Mouse (Mus musculus) heart, embryonic 12.5 days (tissue): ENCODE results near the gene Cyb561d2. TPM values are rescaled to one million over a fixed set of nuclear protein-coding genes. Genes with fewer than 3 reads are reported as not detected.

Experiments
- ATAC-seq: fragments of 200-750 bp; cut with Nextera tagmentation; 2 replicates; pipeline ENCODE4 v1.8.0; 2017; ENCODE audit warnings: moderate TSS enrichment, moderate library complexity; ENCODE audit not compliant: insufficient number of reproducible peaks, low FRiP score
- H3K27ac ChIP-seq: fragments of 300-500 bp; sonication (generic); 2 replicates; pipeline ENCODE4 v1.5.1; 2016; ENCODE audit warnings: mild to moderate bottlenecking, moderate library complexity; ENCODE audit not compliant: poor library complexity, severe bottlenecking
- H3K27me3 ChIP-seq: fragments of 300-500 bp; sonication (generic); replicated peaks from 2 replicates; pipeline ENCODE4 v1.6.1; 2016; ENCODE audit warnings: mild to moderate bottlenecking, moderate library complexity
- H3K36me3 ChIP-seq: fragments of 300-500 bp; sonication (generic); 2 replicates; pipeline ENCODE4 v1.6.1; 2016; ENCODE audit warnings: mild to moderate bottlenecking, moderate library complexity
- H3K4me1 ChIP-seq: fragments of 300-500 bp; sonication (generic); replicated peaks from 2 replicates; pipeline ENCODE4 v1.6.1; 2016; ENCODE audit warnings: mild to moderate bottlenecking
- H3K4me2 ChIP-seq: fragments of 300-500 bp; sonication (generic); 2 replicates; pipeline ENCODE4 v1.6.1; 2016; ENCODE audit warnings: mild to moderate bottlenecking, moderate library complexity
- H3K4me3 ChIP-seq: fragments of 300-500 bp; sonication (generic); 2 replicates; pipeline ENCODE4 v1.5.1; 2016; ENCODE audit warnings: mild to moderate bottlenecking
- H3K9ac ChIP-seq: fragments of 300-500 bp; sonication (generic); 2 replicates; pipeline ENCODE4 v1.6.1; 2016; ENCODE audit warnings: mild to moderate bottlenecking, moderate library complexity
- H3K9me3 ChIP-seq: fragments of 300-500 bp; sonication (generic); replicated peaks from 2 replicates; pipeline ENCODE4 v1.6.1; 2016; ENCODE audit warnings: mild to moderate bottlenecking, moderate library complexity
- WGBS: fragments of 180-500 bp; shearing (Covaris S2); methylation state at CpG from one replicate; pipeline ENCODE4 v1.1.7; 2016; 5-methylcytosine and 5-hydroxymethylcytosine counted together
- polyA plus RNA-seq: library from polyadenylated mRNA; unstranded; fragments of >200 nt; fragmentation: Nextera tagmentation; extraction: Ambion mirVana; gene quantifications from 2 replicates; pipeline ENCODE4 v1.2.1, GENCODE M21; 2016

Cyb561d2 gene
- polyA plus RNA-seq, 1 experiment from 2014 or later = 18.4 TPM

DNA sequence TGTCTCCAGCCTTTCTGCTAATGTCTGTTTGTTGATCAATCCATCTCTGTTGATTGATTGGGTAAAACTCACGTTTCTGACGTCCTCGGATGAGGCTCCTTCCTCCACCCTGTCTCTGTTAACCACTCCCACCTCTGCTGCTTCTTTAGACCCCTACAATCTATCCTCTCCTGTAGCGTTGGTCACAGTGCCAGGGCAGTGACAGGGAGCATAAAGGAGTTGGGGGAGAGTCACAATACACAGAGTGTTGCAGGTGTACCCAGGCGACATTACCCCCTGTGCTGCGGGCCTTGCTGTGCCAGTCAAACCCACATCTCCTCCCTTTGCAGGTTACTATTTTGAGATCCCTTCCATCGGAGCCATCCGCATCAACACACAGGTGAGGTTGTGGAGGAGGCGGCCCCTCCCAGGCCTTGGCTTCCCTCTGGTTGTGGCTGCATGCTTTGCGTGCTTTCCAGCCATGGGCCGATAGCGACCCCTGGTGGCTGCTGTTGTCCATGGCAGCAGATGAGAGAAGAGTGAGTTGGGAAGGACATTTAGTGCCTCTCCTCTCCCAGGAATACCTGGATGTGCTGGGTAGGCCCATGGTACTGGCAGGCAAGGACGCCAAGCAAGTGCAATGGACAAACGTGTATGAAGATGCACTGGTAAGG, 27.6 kb downstream of the Cyb561d2 start:
- no peaks in the 10 kb centered on the region for H3K36me3 ChIP-seq
- peaks cover 24% of the 10 kb centered on the region for H3K4me1 ChIP-seq
- H3K4me3 ChIP-seq = no peak overlapping the region
- no peaks in the 10 kb centered on the region for H3K9me3 ChIP-seq
- no peak overlapping the region for H3K4me2 ChIP-seq
- H3K9ac ChIP-seq = no peak overlapping the region
- H3K27me3 ChIP-seq = peaks cover 14% of the 10 kb centered on the region; the same call in 1 of the 2 replicates
- H3K27ac ChIP-seq = no peak overlapping the region
- 19% methylated on average over 14 of the region's 14 CpGs for WGBS
- ATAC-seq = no peak; the same call in 1 of the 2 replicates

DNA sequence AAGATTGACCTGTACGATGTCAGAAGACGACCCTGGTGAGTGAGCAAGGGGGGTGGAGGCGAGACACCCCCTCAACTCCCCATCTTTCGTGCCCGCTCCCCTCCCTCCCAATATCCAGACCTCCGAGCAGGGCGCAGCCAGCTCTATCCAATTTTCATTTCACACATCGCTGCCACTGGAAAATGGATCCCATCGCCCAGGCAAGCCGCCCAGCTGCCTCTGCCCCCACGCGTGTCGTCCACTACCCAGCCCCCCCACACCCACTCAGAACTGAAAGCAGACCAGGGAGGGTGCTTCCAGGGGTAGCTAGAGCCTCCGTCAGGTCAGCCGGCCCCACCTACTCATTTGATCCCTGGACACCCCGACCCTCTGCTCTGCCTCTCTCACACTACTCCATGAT, 29.7 kb downstream of the Cyb561d2 start:
- ATAC-seq = no peak
- peaks cover 38% of the 10 kb centered on the region for H3K4me1 ChIP-seq
- H3K36me3 ChIP-seq = no peaks in the 10 kb centered on the region
- H3K4me2 ChIP-seq = no peak overlapping the region
- H3K4me3 ChIP-seq = no peak overlapping the region
- WGBS = 86% methylated on average over 16 of the region's 16 CpGs
- no peaks in the 10 kb centered on the region for H3K9me3 ChIP-seq
- no peak overlapping the region for H3K27ac ChIP-seq
- H3K9ac ChIP-seq = no peak overlapping the region
- peaks cover 18% of the 10 kb centered on the region for H3K27me3 ChIP-seq

DNA sequence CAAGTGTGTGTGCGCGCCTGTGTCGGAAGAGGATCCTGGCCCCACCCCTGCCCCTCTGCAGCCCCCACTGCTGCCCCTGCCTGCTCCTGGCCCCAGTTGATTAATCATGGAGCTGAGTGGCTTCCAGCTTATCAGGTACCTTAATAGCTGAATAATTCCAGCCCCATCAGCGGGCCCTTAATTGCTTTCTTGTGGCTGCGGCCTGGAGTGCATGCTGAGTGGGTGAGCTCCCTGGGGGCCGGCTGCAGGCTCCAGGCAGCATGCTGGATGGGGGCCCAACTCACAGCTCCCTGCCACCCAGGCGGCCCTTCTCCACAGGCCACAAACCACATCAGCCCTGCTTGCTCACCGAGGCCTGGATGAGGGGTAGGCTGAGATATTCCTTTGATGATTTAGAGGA, 30.6 kb downstream of the Cyb561d2 start:
- no peak overlapping the region for H3K4me3 ChIP-seq
- H3K27ac ChIP-seq = no peak overlapping the region
- H3K27me3 ChIP-seq = peaks cover 18% of the 10 kb centered on the region
- 51% methylated on average over 8 of the region's 8 CpGs for whole genome bisulfite sequencing
- ATAC-seq = no peak
- no peaks in the 10 kb centered on the region for H3K9me3 ChIP-seq
- H3K4me2 ChIP-seq = no peak overlapping the region
- H3K4me1 ChIP-seq = peaks cover 34% of the 10 kb centered on the region
- H3K36me3 ChIP-seq = no peaks in the 10 kb centered on the region
- no peak overlapping the region for H3K9ac ChIP-seq

DNA sequence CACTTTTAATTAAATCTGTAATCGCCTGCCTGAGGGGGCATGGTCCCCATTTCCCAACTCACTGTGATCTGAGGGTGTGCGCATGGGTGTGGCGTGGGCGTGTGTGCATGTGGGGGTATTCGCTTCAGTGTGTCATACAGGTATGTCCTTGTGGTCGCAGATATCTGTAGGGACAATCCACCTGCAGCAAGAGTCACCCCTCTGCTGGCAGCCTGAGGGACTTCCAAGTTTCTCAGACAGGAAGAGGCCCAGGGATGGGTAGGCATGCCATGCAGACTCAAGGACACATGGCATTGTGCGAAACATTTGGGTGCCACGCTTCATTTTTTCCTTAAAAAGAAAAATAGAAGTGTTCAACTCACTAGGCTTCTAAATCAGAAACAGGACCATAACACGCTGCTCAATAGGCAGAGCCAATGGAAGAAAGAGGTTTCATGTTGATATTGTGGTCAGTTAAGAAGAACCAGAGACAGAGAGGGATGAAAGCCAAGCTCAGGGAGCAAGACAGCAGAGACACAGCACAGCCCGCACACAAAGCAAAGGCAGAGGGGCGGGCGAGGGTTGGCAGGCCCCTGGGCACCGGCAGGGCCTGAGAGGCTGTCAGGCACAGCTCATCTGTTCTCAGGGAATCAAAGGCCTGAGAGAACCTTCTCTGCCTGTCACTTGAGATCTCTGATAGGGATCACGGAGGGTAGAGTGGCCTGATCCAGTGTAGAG, 31.5 kb downstream of the Cyb561d2 start:
- Histone ChIP-seq H3K4me2 (no peak overlapping the region), H3K27me3 (peaks cover 24% of the 10 kb centered on the region), H3K4me1 (peaks cover 34% of the 10 kb centered on the region), H3K9ac (no peak overlapping the region), H3K27ac (no peak overlapping the region), H3K9me3 (no peaks in the 10 kb centered on the region), H3K4me3 (no peak overlapping the region), H3K36me3 (no peaks in the 10 kb centered on the region)
- WGBS = 80% methylated on average over 14 of the region's 14 CpGs
- ATAC-seq = no peak

- H3K27me3 ChIP-seq = peaks cover 24% of the 10 kb centered on the region
- WGBS = 59% methylated on average over 10 of the region's 10 CpGs
- no peaks in the 10 kb centered on the region for H3K36me3 ChIP-seq
- no peak overlapping the region for H3K27ac ChIP-seq
- H3K4me1 ChIP-seq = peaks cover 45% of the 10 kb centered on the region
- H3K9me3 ChIP-seq = no peaks in the 10 kb centered on the region
- no peak overlapping the region for H3K4me2 ChIP-seq
- no peak for ATAC-seq
- H3K4me3 ChIP-seq = no peak overlapping the region
- no peak overlapping the region for H3K9ac ChIP-seq
These were observed 33.7 kb downstream of the Cyb561d2 start for GRCm38 (mm10) chr9:107508266-107508665.

DNA sequence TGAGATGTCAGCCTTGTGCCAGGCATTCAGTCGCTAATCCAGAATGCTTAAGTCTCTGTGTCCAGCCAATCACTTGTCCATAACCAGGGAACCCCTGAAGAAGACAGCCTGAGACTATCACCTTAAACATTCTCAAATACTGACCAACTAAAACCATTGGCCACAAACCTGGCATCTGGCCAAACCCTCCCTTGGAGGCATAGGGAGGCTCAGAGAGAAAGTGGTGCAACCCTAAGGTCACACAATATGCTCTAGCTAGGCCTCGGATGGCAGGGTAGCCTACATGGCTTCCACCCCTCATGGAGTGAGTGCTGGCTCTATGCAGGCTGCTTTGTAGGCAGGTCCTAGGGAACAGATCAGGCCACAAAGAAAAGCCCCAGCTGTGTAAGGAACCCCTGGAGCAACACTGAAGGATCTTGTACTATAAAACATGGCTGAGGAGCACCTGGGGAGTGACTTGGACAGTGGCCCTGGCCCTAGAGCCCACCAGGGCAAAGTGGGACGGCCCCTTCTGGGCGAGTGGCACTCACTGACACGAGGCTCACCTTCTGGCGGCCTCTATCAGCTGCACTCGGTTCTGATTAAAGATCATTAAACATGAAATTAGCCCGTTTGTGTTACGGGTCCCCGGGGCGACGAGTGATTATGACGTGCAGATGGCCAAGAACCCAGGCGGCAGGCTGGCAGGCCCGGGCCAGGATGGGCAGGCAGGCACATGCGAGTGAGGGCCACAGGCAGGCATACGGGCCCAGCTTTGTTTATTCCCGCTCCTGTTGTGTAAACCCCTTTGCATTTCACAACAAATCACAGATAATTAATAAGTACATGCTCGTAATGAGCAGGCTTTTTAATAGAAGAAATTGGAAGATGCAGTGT, 37.1 kb downstream of the Cyb561d2 start:
- Histone ChIP-seq H3K4me3 (no peak overlapping the region), H3K27me3 (peaks cover 15% of the 10 kb centered on the region), H3K9ac (no peak overlapping the region), H3K4me2 (no peak overlapping the region), H3K9me3 (no peaks in the 10 kb centered on the region), H3K4me1 (peaks cover 44% of the 10 kb centered on the region), H3K36me3 (no peaks in the 10 kb centered on the region), H3K27ac (no peak overlapping the region)
- 80% methylated on average over 19 of the region's 19 CpGs for WGBS
- no peak for ATAC-seq

DNA sequence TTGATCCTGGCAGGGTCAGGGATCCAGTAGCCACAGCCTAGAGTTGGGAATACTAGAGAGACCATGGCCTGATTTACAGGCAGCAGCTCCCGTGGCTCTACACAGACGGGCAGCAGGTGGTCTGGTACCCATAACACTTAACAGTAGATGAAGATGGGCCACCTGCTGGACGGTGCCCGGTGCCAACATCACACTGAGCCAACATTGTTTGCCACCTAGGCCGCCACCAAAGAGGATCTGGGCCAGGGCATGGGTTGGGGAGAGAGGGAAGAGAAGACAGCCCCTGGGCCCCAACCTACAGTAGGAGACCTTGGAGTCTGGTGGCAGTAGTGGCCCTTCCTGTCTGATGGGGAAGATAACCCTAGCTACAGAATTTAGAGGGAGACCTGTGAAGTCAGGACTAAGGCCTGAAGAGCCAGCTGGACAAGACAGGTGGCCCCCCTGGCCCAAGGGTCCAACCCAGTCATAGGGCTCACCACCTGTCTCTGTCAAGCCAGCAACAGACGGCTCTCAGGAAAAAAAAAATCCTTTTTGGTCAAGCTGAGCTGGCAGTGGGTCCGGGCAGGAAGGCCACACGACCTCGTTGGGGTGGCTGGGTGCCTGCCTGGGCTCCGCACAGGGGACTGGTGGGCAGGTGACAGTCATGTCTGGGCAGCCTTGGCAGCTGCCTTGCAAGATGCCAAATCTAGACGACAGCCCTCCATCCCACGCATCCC, 39.7 kb downstream of the Cyb561d2 start:
- Histone ChIP-seq H3K9me3 (no peaks in the 10 kb centered on the region), H3K9ac (no peak overlapping the region), H3K4me3 (no peak overlapping the region), H3K27me3 (0 out of 2 replicates have a peak, but pooled peaks cover 6% of the 10 kb centered on the region), H3K27ac (no peak overlapping the region), H3K4me1 (peaks cover 29% of the 10 kb centered on the region), H3K4me2 (no peak overlapping the region), H3K36me3 (no peaks in the 10 kb centered on the region)
- no peak for ATAC-seq
- 85% methylated on average over 12 of the region's 12 CpGs for WGBS

DNA sequence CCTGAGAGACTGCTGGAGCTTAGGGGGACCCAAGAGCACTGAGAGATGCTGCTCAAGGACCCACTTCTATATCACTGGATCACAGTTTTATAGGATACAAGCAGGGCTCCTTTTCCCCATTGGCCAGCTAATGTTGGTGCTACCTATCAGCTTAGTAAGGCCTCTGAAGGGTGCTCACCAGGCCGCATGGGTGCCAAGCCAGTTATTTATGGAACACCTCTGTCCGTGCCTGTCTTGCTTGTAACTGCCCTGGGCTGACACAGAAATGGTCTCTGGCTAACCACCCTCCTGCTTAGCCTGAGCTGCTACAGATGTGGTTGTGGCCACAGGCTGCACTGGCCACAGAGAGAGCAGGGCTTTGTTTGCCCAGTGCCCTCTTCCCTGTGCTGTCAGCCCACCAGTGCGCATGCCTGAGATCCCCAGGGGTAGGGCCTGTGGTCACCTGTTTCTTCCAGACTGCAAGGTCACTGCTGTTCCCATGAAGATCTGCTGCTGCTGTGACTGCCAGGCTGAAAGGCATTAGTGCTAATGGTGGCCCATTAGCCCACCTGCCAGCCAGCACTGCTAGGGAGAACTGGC, 41.2 kb downstream of the Cyb561d2 start:
- peaks cover 27% of the 10 kb centered on the region for H3K4me1 ChIP-seq
- no peak for ATAC-seq
- H3K4me3 ChIP-seq = no peak overlapping the region
- no peak overlapping the region for H3K27ac ChIP-seq
- 66% methylated on average over 3 of the region's 3 CpGs for WGBS
- H3K36me3 ChIP-seq = no peaks in the 10 kb centered on the region
- no peak overlapping the region; the same call in 1 of the 2 replicates for H3K9ac ChIP-seq
- no peak overlapping the region for H3K4me2 ChIP-seq
- no peaks in the 10 kb centered on the region for H3K9me3 ChIP-seq
- 0 out of 2 replicates have a peak, but pooled peaks cover 2% of the 10 kb centered on the region for H3K27me3 ChIP-seq

GRCm38 (mm10) chr9:107496359-107496758, 45.6 kb downstream of the Cyb561d2 start:
- no peaks in the 10 kb centered on the region for H3K9me3 ChIP-seq
- no peaks in the 10 kb centered on the region for H3K27me3 ChIP-seq
- H3K4me2 ChIP-seq = no peak overlapping the region
- ATAC-seq = no peak
- 69% methylated on average over 3 of the region's 3 CpGs for WGBS
- H3K36me3 ChIP-seq = no peaks in the 10 kb centered on the region
- H3K4me3 ChIP-seq = no peak overlapping the region
- no peak overlapping the region for H3K27ac ChIP-seq
- H3K4me1 ChIP-seq = peaks cover 32% of the 10 kb centered on the region
- no peak overlapping the region for H3K9ac ChIP-seq

- WGBS = 89% methylated on average over 12 of the region's 12 CpGs
- Histone ChIP-seq H3K27me3 (no peaks in the 10 kb centered on the region), H3K27ac (peak overlapping the region; percentile 37), H3K4me3 (no peak overlapping the region), H3K4me1 (peaks cover 19% of the 10 kb centered on the region), H3K9me3 (no peaks in the 10 kb centered on the region), H3K9ac (0 out of 2 replicates have a peak overlapping the region, but pooled peaks have one; percentile 21), H3K36me3 (no peaks in the 10 kb centered on the region), H3K4me2 (no peak overlapping the region)
- ATAC-seq = no peak
These were observed 47.8 kb downstream of the Cyb561d2 start for GRCm38 (mm10) chr9:107494238-107494637.
